Mouse (Mus musculus) c-Kit-positive CD71-positive TER-119-negative erythroid progenitor cells, embryonic 14.5 days (primary cell): ENCODE data around the gene Zdhhc6.

ENCODE experiments used
- DNase-seq: peaks from one replicate; pipeline ENCODE4 v3.0.0-alpha.2; 2013; ENCODE audit warnings: low read depth

Gene Zdhhc6

DNA sequence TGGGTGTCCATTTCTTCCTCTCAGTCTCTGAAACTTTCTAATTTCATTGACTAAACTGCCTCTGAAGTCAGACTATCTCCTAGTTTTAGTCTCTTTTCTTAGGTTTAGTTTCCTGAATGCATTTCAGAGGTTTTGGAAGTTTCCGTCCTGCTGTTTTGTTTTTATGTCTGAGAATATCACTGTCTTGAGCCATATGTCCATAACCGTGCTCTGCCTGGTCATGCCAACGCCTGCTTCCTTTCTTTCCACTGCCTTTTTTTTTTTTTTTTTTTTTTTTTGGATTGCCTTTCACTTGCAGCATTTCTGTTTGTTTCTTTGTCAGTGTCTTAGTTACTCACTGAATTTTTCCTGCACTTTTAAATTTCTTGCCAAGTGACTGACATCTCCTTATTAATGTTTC, 15.3 kb downstream of the Zdhhc6 start:
- DNase-seq = no peak

DNA sequence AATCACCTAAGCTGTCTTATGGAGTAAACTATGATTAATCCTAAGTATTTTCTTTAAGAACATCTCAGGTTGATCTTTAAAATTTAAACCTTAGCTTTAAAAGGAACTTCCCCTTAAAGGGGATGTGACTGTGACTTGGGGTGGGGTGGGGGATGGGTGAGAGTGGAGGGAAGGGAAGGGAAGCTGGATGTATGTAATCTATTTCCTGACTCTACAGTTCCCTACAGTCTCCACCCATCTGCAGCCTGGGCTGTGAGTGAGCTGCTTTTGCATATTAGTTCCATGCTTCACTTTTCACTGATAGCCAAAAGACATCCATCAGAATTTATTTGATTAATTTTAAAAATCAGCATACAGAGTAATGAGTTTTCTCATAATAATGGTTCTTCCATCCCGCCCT, 16.5 kb downstream of the Zdhhc6 start:
- DNase-seq = no peak

DNA sequence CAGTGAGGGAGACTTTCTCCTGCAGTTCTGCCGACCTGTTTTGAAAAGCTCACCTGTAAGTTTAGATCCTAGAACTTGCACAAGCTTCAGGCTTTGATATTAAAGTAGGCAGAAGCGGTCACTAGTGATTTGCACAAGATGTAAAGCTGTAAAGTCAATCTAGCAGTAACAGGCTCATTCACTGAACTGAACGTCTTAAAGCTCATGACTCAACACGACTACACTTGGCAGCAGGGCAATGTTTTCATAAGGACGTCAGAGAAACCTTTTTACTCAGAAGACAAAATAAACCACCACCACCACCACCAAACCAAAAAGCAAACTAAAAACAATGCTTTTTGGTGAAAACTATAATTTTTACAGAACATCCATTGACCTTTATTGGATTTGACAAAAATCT, 17.9 kb downstream of the Zdhhc6 start:
- DNase-seq = no peak

DNA sequence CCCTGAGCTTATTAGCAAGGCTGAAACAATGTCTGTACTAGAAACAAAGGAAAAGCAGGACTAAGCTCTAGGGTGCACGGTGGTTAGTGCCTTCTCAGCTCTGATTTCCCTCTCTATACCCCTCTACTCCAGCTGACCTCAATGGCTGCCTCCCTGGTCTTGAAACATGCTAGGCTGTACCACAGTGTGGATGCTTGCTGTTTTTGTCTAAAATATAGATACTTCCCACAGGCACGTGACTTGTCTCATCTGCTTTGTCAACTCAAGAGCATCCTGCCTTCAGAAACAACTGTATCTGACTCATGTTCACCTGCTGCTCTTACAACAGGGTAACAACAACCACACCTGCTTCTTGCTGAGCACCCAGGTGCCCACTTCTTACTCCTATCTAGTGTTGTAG, 18.3 kb downstream of the Zdhhc6 start:
- no peak for DNase-seq

DNA sequence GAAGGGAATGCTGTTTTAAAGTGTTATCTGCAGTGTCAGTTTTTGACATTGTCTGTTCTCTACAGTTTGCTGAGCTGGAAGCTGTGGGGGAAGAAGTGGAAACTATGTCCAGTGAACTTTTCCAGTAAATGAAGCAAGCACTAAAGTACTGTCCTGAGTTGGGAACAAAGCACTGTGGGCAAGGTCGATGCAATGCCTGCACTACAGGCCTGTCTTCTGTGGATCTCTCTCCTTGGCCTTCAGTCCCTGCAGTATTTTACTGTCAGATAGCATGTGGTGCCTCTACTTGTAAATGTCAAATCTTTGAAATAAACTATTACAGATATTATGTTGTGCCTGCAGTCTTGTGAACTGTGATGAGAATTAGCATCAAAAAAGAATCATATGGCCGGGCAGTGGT, 19.5 kb downstream of the Zdhhc6 start:
- no peak for DNase-seq

DNA sequence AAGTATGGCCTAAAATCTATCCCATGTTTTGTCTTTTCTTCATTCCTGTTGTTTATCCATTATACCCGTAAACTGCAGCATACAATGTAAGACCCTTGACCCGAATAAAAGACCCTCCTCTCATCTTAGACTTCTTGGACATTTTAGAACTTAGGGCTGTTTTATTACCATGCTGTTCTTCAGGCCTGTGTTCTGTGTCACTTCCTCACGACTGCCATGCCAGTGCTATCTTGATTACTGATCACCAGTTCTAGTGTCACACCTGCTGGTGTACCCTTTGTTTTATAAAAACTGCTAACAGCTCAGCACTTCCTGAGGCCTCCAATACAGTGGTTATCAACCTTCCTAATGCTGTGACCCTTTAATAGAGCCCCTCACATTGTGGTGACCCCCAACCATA, 20.3 kb downstream of the Zdhhc6 start:
- DNase-seq = no peak

DNA sequence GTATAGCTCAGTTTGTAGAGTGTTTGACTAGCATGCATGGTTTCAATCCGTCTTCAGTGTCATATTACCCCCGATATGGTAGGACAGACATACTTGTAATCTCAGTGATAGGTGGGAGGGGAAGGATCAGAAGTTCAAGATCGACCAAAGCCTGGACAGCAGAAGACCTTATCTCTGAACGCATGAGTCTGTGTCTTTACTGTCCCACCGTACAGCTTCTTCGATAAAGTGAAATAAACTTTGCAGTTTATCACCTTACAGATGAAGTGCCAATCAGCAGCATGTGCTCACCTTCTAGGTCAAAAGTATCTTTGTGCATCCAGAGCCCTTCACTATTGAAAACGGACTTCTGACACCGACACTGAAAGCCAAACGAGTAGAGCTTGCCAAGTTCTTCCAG, 20.8 kb downstream of the Zdhhc6 start:
- DNase-seq = no peak

DNA sequence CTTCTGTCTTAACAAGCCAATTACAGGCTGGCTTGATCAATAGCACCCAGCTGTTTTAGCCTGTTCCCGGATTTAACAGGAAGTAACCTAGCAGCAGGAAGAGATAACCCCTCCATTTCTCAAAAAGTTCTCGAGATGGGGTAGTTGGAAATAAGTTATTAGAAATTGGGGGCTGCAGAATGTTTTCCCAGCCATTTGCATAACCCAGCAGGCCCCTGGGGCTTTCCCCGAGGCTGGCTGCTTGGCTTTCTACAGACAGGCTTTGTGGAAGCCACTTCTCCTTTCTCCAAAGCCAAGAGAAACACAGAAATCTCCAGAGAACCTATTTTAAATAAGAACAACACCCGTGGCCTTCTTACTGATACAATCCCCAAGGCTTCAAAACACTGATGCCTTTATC, 22.7 kb downstream of the Zdhhc6 start:
- no peak for DNase-seq

DNA sequence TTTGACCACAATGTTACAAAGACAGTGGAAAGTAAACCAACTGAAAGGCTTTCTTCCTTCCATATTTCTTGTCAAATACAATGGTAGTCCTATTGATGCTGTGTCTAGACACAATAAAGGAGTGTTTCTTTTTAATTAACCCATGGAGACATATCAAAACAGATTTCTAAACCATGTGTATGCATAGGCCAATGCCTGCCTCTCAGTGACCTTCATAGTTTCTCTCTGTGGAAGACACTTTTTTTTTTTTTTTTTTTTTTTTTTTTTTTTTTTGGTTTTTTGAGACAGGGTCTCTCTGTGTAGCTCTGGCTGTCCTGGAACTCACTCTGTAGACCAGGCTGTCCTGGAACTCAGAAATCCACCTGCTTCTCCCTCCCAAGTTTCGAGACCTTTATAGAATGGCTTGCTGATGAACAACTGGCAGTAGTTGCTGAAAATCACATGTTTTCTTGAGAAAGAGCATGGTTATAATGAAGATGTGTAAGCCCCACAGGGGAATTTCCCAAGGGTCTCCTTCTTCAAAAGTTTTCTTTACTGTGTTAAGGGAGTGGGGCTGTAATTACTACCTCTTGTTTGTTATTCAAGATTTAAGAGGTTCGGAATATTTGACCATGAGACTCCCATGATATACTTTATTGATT, 23.5 kb downstream of the Zdhhc6 start:
- DNase-seq = no peak

DNA sequence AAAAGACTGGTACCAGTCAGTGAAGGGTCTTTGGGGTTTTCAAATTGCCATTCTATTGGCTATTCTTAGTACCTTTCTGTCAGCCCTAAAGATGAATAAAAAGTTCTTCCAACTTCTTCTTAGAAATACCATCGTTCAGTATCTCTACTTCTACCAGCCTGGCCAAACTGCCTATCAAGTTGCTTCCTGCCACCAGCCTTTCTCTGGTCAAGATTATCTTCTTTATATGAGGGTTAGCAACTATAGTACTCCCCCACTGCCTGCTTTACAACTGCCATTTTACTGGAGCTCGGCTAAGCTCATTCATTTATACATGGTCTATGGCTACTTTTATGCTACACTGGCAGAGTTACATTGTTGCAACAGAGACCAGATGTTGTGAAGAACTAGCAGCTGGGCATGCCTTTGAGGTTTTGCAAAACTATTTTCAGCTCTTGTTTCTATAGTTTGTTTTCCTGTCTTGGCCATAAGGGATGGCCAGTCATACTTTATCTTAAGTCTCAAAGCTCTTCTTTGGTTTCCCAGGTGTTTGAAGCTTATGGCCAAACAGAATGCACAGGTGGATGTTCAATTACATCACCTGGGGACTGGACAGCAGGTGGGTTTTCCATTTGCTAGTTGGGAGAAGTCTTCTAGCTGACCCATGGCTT, 25.1 kb downstream of the Zdhhc6 start:
- no peak for DNase-seq

DNA sequence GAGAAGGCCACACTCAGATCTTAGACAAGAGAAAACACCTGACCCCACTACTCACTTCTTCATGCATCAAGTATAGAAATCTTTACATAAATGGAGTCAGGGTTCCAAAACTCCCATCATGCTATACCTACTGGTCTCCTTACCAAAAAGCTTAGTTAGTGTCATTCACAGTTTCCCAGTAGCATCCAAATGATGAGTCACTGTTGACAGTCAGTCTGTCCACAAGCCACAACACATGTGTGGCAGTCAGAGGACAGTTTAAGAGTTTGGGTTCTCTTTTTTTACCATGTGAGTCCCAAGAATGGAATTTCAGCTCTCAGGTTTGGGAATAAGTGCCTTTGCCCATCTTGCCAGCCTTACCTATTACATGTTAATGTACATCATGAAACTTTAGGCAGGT, 26.9 kb downstream of the Zdhhc6 start:
- DNase-seq = no peak

DNA sequence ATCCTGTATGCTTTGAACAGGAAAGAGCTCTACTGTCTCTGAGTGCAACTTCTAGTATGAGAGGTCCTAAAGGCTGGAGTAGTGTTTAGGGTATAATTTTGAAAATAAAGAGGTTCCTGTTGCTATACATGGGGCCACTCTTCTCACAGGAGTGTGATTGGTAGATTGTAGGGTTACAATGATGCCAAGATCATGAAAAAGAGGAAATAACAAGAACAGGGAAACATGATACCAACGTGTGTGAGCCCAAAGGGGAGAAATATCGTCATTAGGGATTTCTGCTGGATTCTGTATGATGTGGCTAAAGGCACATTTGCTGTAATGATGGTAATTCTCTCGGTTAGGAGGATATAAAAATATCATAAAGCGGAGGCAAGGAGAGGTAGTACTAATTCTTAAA, 29.8 kb downstream of the Zdhhc6 start:
- no peak for DNase-seq

DNA sequence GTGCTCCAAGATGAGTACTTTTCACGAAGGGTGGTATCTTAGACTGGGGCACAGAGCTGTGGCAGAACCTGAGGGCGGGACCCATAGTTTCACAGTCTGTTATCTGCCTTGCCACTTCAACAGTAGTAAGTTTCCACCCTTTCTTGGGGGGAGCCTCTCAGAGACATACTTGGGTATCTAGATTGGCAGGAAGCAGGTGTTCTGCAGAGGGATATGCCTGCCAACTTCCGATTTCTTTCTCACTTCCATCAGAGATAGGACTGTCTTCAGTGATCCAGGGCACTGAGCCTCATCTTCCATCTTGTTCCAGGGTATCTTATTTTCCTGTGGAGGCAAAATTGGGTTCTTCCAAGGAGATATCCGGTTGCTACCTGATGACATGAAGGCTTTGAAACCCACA, 31.7 kb downstream of the Zdhhc6 start:
- peak; percentile 86 for DNase-seq

DNA sequence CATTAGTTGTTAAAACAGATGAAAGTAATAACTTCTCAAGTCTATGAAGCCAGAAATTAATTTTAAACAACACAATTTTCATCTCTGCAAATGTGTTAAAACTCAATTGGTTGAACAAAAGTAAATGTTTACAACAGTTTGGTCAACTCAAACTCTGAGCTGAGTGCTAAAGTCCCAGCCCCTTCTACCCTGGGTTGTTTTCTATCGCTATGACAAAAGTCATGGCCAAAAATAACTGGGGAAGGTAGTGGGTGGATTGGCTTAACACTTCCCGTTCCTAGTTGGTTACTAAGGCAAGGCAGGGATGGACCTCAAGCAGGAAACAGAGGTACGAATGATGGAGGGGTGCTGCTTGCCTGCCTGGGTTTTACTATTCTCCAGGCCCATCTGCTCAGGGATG, 39.1 kb downstream of the Zdhhc6 start:
- no peak for DNase-seq

DNA sequence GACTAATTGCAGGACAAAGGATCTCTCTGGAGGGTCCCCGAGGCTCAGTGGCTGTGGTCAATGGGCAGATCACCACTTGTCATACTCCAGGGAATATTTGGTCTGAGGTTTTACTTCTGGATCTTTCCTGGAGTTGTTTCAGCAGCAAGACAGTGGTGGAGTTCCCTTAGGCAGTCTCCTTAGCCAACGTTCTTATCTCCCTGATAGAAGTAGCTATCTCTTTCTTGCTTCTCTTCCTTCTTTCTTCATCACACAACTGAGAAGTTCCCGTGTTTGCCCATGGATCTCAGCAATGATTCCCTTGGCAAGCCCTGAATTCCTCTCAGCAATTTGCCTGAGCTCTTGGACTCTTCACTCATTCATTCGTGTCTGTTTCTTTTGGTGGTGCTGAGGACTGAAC, 39.7 kb downstream of the Zdhhc6 start:
- no peak for DNase-seq

DNA sequence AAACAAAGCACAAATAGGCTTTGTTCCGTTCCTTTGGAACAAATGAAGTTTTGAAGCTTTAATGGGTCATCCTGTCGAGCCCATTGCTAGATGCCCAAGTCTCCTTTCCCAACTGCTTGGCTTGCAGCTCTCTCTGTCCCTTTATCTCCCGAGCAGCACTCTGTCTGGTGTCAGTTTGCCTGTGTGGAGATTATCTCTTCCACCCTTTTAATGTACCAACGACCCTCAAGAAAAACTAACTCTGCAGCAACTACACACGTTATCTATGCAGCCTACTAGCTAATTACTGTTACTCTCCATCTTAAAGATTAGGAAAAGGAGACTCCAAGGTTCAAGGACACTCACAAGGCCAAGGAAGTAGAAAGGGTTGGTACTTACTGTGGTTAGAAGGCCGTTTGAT, 42.5 kb downstream of the Zdhhc6 start:
- DNase-seq = peak; percentile 50

DNA sequence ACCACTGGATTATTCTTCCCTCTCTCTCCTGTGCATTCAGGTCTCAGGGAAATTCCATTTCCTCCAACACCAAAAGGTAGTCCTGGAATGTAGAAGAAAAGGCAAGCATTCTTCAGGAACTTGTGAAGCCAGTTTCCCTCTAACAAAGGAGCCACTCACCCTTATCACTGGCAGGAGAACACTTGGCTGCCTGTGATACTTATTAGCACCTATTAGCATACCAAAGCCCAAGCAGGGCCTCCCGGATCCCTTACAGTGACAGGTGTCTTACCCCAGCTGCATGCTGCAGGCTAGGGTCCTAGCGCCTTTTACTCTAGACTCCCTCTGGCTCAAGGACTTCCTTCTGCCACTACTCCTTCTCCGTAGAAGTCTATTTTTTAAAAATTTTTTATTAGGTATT, 44.4 kb downstream of the Zdhhc6 start:
- DNase-seq = no peak

DNA sequence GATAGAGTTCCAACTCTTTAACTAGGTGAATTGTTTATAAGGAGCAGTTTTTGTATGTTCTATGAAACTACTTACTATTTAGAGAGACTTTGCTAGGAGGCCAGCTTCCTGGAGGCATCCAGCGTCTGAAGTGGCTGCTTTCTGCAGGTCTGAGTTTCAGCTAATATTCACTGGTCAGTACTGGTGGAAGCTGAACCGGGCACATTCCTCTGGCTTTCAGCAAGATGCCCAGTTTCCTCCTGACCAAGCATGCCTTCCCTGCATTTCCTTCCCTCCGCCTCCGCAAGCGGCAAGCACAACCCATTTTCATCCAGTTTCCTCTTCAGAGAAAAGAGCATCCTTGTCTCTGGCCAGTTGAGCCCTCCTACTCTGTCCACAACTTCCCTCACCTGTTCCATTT, 46.8 kb downstream of the Zdhhc6 start:
- no peak for DNase-seq

DNA sequence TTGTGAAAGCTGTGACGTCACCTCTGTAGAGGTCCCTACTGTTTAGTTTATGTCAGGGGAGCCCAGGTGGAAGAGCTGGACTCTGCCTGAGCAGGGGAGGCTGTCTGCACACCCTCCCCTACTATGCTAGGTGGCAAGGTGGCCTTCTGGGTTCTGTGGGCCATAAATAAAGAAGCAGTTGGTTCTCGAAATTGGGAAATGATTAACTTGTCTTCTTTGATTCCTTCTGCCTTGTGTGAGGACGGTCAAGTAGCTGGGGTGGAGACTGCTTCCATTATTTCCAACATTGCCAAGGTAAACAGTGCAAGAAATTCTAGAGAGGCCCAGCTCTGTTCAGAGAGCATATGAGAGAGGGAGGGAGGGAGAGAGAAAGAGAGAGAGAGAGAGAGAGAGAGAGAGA, 47.7 kb downstream of the Zdhhc6 start:
- no peak for DNase-seq

DNA sequence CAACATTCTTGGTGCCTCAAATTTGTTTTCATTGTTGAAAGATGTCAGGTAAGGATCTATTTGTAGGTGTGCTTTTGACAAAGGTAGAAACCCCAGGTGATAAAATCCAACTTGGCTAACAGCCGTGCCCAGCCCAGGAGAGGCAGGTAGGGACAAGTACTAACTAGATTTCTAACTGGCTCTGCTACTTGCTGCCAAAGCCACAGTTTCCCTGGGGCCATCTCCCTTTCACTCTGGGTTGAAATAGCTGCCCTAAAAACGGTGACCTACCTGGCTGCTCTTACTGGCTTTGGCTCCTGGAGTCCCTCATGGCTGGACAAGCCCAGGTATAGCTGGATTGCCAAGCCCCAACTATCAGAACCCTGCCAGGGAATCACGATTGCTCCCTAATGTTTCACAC, 49.0 kb downstream of the Zdhhc6 start:
- DNase-seq = no peak

DNA sequence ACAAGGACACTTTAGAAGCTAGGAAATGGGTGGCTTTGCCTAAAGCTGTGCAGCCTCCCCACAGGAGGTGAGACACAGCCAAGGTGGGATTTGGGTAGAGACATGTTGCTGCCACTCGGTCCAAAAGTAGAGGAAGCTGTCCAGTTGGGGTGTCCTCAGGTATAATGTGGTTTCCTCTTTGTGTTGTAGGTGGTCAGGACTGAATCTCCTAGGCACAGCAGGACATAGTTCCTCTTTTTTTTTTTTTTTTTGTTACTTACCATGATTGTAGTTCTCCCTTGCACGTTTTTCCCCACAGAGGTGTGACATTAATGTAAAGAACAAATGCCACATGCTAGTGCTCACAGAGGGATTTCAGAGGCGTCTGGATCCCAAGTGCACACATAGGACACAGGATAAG, 50.6 kb downstream of the Zdhhc6 start:
- DNase-seq = no peak

DNA sequence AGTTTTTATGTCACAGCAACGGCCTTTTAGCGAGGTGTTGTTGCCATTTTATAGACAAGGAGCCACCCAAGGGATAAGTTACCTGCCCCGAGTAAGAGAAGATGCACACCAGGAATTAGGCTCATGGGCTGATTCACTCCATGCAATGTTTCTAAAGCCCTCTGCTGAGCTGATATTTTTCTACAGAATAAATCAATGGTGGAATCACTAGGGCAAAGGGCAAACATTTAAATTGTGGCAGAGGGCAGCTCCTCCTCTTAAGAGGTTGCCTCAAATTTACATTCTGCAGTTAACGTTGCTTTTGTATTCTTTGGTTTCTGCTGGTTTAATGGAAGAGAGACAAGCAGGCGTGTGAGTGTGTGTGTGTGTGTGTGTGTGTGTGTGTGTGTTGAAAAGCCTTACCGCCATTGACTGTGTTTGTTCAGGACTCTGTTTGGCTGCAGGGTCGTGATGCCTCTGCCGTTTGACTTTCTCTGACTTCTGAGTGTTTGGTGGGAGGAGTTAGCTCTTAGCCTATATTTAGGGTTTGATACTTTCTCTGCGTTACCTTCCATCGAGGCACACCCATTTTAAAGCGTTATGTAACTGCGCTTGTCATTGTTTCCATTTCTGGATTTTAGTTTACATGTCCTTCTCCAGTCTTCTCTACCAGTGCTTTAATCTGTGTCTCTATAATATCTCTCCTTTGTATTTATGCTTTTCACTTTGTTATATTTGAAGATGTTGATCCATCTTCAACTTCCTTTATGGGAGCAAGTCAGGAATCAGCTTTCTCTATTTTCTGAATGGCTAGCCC, 55.2 kb downstream of the Zdhhc6 start:
- DNase-seq = no peak

DNA sequence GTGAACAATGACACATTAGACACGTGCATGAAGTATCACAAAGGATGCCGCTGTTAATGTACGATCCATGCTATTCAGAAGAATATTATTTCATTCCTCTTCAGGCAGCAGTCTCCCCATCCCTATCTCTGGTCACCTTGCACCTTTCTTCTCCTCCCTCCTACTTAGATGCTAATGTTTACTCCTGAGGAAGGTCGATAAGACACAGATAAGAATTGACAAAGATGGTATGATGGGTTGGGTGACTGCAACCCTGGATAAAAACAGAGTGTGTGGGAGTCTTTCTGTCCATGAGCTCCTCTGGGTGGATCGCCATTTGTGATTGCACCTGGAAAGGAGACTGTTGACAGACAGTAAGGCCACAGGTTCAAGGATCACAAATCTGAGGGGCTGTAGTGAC, 57.3 kb downstream of the Zdhhc6 start:
- no peak for DNase-seq
